14 mouse cellular contexts compared by ENCODE assay signal in the genomic region with DNA sequence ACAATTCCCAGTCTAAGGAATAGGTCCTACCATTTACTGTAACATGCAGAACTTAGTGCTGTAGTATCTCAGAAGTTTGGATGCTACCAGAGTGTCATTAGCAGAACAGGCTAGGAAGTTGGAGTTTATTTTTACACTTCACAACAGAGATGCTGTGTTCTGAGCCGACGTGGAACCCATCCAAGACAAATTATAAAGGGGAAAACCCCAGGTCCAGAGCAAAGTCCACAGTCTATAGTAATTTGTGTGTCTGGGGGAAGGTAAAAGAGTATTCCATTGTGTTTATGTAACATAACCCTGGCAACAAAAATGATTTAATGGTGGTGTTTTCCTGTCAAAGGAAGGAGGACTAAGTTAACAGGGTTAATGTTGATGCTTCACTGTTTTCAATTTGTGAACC.
DNase-seq lines count a peak whose midpoint lies in the region; ATAC-seq and TF ChIP-seq lines count a peak whose summit lies in the region.
"Had no signal": no experiment of that assay in that cellular context is flagged by ENCODE, and none has a peak within 500 bp of the region (broad histone marks: within the 10 kb centered on the region; RNA-seq: fewer than 3 reads in every experiment).

No protein-coding gene starts in this region.

- no peaks in the 10 kb centered on the region for H3K9me3 ChIP-seq in liver, embryonic 14.5 days (ENCODE audit: control insufficient read depth, low read length)
- no peaks in the 10 kb centered on the region for H3K9me3 ChIP-seq in forebrain, embryonic 12.5 days
- no peaks in the 10 kb centered on the region for H3K9me3 ChIP-seq in forebrain, postnatal 0 days (ENCODE audit: low read length)
- H3K9me3 ChIP-seq: heart, embryonic 10.5 days; limb, embryonic 15.5 days had no signal

- H3K9ac ChIP-seq in liver, embryonic 14.5 days (replicated peaks) = no peak overlapping the region
- no peak overlapping the region for H3K9ac ChIP-seq in forebrain, embryonic 12.5 days
- H3K9ac ChIP-seq in forebrain, postnatal 0 days = no peak overlapping the region
- H3K9ac ChIP-seq: limb, embryonic 15.5 days had no signal

- peaks cover 6 to 26% of the 10 kb centered on the region in 2 experiments for H3K4me1 ChIP-seq in liver, embryonic 14.5 days (replicated peaks; ENCODE audit: control insufficient read depth in 2 of 2, insufficient read depth in 2 of 2, low read length in 1 of 2)
- no peaks in the 10 kb centered on the region for H3K4me1 ChIP-seq in forebrain, embryonic 12.5 days
- H3K4me1 ChIP-seq in forebrain, postnatal 0 days (ENCODE audit: insufficient read depth) = no peaks in the 10 kb centered on the region

- H3K27ac ChIP-seq in liver, embryonic 14.5 days = no peak overlapping the region
- H3K27ac ChIP-seq in forebrain, embryonic 12.5 days = no peak overlapping the region
- H3K27ac ChIP-seq in forebrain, postnatal 0 days (ENCODE audit: low read depth, low read length) = no peak overlapping the region
- H3K27ac ChIP-seq: heart, embryonic 10.5 days; limb, embryonic 15.5 days had no signal

- no peak overlapping the region for H3K4me3 ChIP-seq in liver, embryonic 14.5 days (ENCODE audit: insufficient read depth in 1 of 2, low read depth in 2 of 2, low read length in 2 of 2)
- H3K4me3 ChIP-seq in forebrain, embryonic 12.5 days (replicated peaks) = no peak overlapping the region
- H3K4me3 ChIP-seq in forebrain, postnatal 0 days (ENCODE audit: low read depth, low read length) = no peak overlapping the region
- H3K4me3 ChIP-seq: heart, embryonic 10.5 days; limb, embryonic 15.5 days had no signal

- peak; percentile 52; the same call in 1 of the 2 replicates for ATAC-seq in liver, embryonic 14.5 days (ENCODE audit: insufficient read depth)
- no peak for ATAC-seq in forebrain, embryonic 12.5 days (ENCODE audit: low FRiP score)
- no peak for ATAC-seq in forebrain, postnatal 0 days
- ATAC-seq: CD4-positive, CD25-positive, alpha-beta regulatory T cell, adult 4 months; forebrain, embryonic 16.5 days had no signal

- no peak for TF ChIP-seq CTCF in liver, embryonic 14.5 days (IDR thresholded peaks at IDR 0.05; ENCODE audit: low read depth)
- no peak for TF ChIP-seq CTCF in forebrain, postnatal 0 days (IDR thresholded peaks at IDR 0.05; ENCODE audit: low read depth)

- 52% methylated on average over 2 of the region's 2 CpGs for WGBS in liver, embryonic 14.5 days (ENCODE audit: insufficient replicate concordance)
- 93% methylated on average over 2 of the region's 2 CpGs for WGBS in forebrain, embryonic 12.5 days
- 73% methylated on average over 2 of the region's 2 CpGs for WGBS in forebrain, postnatal 0 days

- no peak for DNase-seq in liver, embryonic 14.5 days (ENCODE audit: low read depth in 3 of 3, low spot score in 3 of 3)
- no peak for DNase-seq in liver
- DNase-seq in kidney, adult 11 months = peak; percentile 60
- peak; percentile 75 for DNase-seq in kidney, postnatal 14 days
- DNase-seq in cerebellum, adult 8-10 months = no peak
- no peak for DNase-seq in forebrain, postnatal 0 days
- DNase-seq: cerebellum, adult 11-12 months; gastrocnemius, postnatal 10 days; retina, postnatal 1 day had no signal

- H3K27me3 ChIP-seq in liver, embryonic 14.5 days (ENCODE audit: control insufficient read depth, insufficient read depth, low read length) = no peaks in the 10 kb centered on the region
- H3K27me3 ChIP-seq in forebrain, embryonic 12.5 days = no peaks in the 10 kb centered on the region
- H3K27me3 ChIP-seq in forebrain, postnatal 0 days (ENCODE audit: insufficient read depth, low read length) = no peaks in the 10 kb centered on the region
- H3K27me3 ChIP-seq: limb, embryonic 15.5 days had no signal

- no peaks in the 10 kb centered on the region for H3K36me3 ChIP-seq in liver, embryonic 14.5 days (replicated peaks; ENCODE audit: control insufficient read depth, insufficient read depth, low read depth)
- H3K36me3 ChIP-seq in forebrain, embryonic 12.5 days (replicated peaks) = peaks cover 8% of the 10 kb centered on the region
- peaks cover 12% of the 10 kb centered on the region; the same call in 1 of the 2 replicates for H3K36me3 ChIP-seq in forebrain, postnatal 0 days (ENCODE audit: insufficient read depth)
- H3K36me3 ChIP-seq: heart, embryonic 10.5 days had no signal

- TF ChIP-seq EP300 in liver, embryonic 14.5 days (IDR thresholded peaks at IDR 0.05; ENCODE audit: low read depth) = no peak

- H3K4me2 ChIP-seq in liver, embryonic 14.5 days (ENCODE audit: low read depth) = no peak overlapping the region
- no peak overlapping the region for H3K4me2 ChIP-seq in forebrain, embryonic 12.5 days
- no peak overlapping the region for H3K4me2 ChIP-seq in forebrain, postnatal 0 days (ENCODE audit: low read depth)
- H3K4me2 ChIP-seq: limb, embryonic 15.5 days had no signal

Comparison
In these comparisons a context has a peak if more than half of its experiments do, and no peak if none do; other contexts are left out.
1. DNase-seq: peak in kidney, adult 11 months (single experiment) and kidney, postnatal 14 days (single experiment); none in liver, embryonic 14.5 days (0 of 3), liver (single experiment), cerebellum, adult 8-10 months (single experiment) and forebrain, postnatal 0 days (single experiment).